Mouse (Mus musculus): ENCODE results near the gene Nfix.

Gene Nfix

DNA sequence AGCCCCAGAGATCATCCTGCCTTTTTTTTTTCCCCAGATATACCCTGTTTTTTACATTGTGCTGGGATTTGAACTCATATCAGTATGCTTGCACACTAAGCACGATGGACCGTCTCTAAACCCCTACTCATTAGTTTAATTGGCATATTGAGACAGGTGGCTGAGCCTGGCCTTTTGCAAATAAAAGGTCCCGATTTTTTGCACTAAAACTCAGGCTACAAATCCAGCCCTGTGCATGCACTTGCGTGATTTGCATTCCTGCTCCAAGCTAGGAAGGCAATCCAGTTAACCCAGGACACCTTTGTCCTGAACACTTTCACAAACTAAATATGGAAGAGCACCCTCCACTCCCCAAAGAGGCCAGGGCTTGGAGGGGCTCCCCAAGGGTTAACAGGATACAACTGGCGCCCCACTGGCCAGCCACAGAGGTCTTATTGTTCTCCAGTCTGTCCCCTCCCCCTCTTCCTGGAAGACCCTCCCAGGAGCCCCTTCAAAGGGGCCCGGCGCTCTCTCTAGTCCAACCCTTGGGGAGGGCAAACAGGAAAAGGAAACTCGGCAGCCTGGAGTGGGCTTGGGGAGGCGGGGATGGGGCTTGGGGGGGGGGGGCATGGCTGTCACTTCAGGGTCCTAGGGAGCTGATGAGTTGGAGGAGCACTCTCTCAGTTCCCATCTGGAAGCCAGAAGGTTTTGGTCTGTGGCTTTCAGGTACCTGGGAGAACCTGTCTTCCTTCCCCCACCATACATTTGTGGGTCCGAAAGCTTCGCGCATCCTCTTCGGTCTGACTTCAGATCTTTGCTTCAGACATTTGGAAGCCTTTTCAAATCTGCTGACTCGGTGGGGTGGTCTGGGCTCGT lies 144.6 kb downstream of the Nfix start:
- in situ Hi-C loops (cut with MboI; ENCODE audit: low sequenced_read_pairs): no loop called here

- in situ Hi-C loops (cut with MboI; ENCODE audit: low sequenced_read_pairs): no loop called here
Measured at GRCm38 (mm10) chr8:84654597-84654996, 145.5 kb downstream of the Nfix start.

DNA sequence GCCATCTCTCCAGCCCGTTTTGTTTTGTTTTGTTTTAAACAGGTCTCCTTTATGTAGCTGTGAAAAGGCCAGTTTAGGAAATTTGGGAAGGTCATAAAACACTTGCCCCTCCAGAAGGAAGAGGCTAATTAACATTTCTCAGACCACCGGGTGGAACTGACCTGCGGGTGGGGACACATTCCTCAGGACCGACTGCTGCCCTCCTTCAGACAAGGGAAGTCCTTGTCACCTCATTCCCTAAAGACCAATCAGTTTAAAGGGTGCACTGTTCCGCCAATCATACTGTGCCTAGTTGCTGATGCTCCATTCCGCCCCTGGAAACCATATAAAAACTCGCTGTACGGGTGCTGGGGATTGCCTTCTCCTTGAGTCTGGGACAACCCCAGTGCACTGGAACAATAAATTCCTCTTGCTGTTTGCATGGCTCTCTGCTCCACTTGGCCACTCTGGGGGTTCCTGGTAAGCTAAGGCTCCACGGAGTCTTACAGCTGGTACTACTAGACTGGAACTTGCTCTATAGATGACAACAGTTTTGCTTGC lies 147.0 kb downstream of the Nfix start:
- in situ Hi-C loops (cut with MboI; ENCODE audit: low sequenced_read_pairs): no loop called here

DNA sequence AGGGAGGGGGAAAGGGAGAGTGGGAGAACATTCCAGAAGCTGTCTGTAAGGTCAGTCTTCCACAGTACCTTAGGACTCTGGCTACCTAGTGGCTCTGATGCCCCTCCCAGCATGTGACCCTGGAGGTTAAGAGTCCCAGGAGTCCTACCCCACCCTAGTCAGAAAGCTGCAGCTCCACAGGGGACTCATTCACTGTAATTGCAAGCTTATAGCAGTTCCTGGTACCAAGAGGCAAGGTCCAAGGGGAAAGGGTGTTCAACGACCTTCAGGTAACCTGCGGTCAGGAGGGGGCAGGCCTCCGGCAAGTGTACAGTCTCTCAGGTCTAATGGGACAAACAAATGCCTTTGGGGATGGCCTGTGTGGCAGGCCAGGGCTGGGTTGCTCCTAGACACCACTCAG lies 149.9 kb downstream of the Nfix start:
- in situ Hi-C loops (cut with MboI; ENCODE audit: low sequenced_read_pairs): no loop called here

Data from CH12F3 (cell line).